Mouse (Mus musculus) kidney, postnatal 14 days (tissue): ENCODE measurements around the gene Gpr18.

Experiments
- DNase-seq: peaks from one replicate; pipeline ENCODE4 v3.0.0; 2022; ENCODE audit warnings: mixed read lengths

The Gpr18 gene

GRCm38 (mm10) chr14:121920511-121921124, 5.0 kb upstream of the Gpr18 start:
- DNase-seq: peak; percentile 87

- no peak for DNase-seq
These were observed 4.2 kb upstream of the Gpr18 start for GRCm38 (mm10) chr14:121919752-121920151.

- no peak for DNase-seq
These were observed 2.7 kb upstream of the Gpr18 start for GRCm38 (mm10) chr14:121918266-121918665.

GRCm38 (mm10) chr14:121916311-121917094, 922 bp upstream of the Gpr18 start:
- DNase-seq: no peak

GRCm38 (mm10) chr14:121915143-121915542, 438 bp downstream of the Gpr18 start:
- no peak for DNase-seq

- DNase-seq: no peak
These were observed 3.1 kb downstream of the Gpr18 start for GRCm38 (mm10) chr14:121912501-121912900.

- DNase-seq: no peak
These were observed 5.7 kb downstream of the Gpr18 start for GRCm38 (mm10) chr14:121909868-121910267.

- no peak for DNase-seq
These were observed 8.4 kb downstream of the Gpr18 start for GRCm38 (mm10) chr14:121906992-121907681.

- DNase-seq: no peak
These were observed 9.1 kb downstream of the Gpr18 start for GRCm38 (mm10) chr14:121906341-121906991.

GRCm38 (mm10) chr14:121904754-121905153, 10.8 kb downstream of the Gpr18 start:
- DNase-seq: no peak

GRCm38 (mm10) chr14:121903381-121903876, 12.2 kb downstream of the Gpr18 start:
- DNase-seq: no peak

- no peak for DNase-seq
These were observed 14.1 kb downstream of the Gpr18 start for GRCm38 (mm10) chr14:121901511-121901910.

GRCm38 (mm10) chr14:121899071-121899470, 16.5 kb downstream of the Gpr18 start:
- DNase-seq: no peak

- no peak for DNase-seq
These were observed 17.1 kb downstream of the Gpr18 start for GRCm38 (mm10) chr14:121898509-121898908.

- no peak for DNase-seq
These were observed 17.8 kb downstream of the Gpr18 start for GRCm38 (mm10) chr14:121897773-121898172.

- DNase-seq: peak; percentile 60
These were observed 19.2 kb downstream of the Gpr18 start for GRCm38 (mm10) chr14:121896126-121897090.

GRCm38 (mm10) chr14:121895316-121895715, 20.3 kb downstream of the Gpr18 start:
- no peak for DNase-seq

GRCm38 (mm10) chr14:121894511-121895135, 21.0 kb downstream of the Gpr18 start:
- peak; percentile 32 for DNase-seq

- peak; percentile 36 for DNase-seq
These were observed 21.8 kb downstream of the Gpr18 start for GRCm38 (mm10) chr14:121893747-121894146.

GRCm38 (mm10) chr14:121884150-121884797, 31.3 kb downstream of the Gpr18 start:
- peak; percentile 76 for DNase-seq

- no peak for DNase-seq
These were observed 34.4 kb downstream of the Gpr18 start for GRCm38 (mm10) chr14:121881211-121881610.
